Mouse (Mus musculus) c-Kit-negative CD71-positive TER-119-positive erythroid progenitor cells, embryonic 14.5 days (primary cell): ENCODE data around the gene Raver2.

ENCODE experiments used
- DNase-seq: peaks from one replicate; pipeline ENCODE4 v3.0.0-alpha.2; 2013; ENCODE audit warnings: low read depth, low spot score

The Raver2 gene

GRCm38 (mm10) chr4:101174916-101175625, 106.3 kb downstream of the Raver2 start:
- no peak for DNase-seq

- DNase-seq, result no peak
Observed at GRCm38 (mm10) chr4:101176123-101176522, 107.3 kb downstream of the Raver2 start.

GRCm38 (mm10) chr4:101177796-101178195, 109.0 kb downstream of the Raver2 start:
- DNase-seq, result no peak

- DNase-seq, result no peak
Observed at GRCm38 (mm10) chr4:101179076-101179475, 110.3 kb downstream of the Raver2 start.

GRCm38 (mm10) chr4:101179836-101180235, 111.1 kb downstream of the Raver2 start:
- DNase-seq, result no peak

- DNase-seq, result no peak
Observed at GRCm38 (mm10) chr4:101180681-101181080, 111.9 kb downstream of the Raver2 start.

GRCm38 (mm10) chr4:101182603-101183011, 113.8 kb downstream of the Raver2 start:
- DNase-seq, result no peak

GRCm38 (mm10) chr4:101185216-101185615, 116.4 kb downstream of the Raver2 start:
- no peak for DNase-seq

GRCm38 (mm10) chr4:101186591-101186990, 117.8 kb downstream of the Raver2 start:
- DNase-seq, result no peak

GRCm38 (mm10) chr4:101187381-101187780, 118.6 kb downstream of the Raver2 start:
- no peak for DNase-seq

- DNase-seq, result peak; percentile 36
Observed at GRCm38 (mm10) chr4:101192241-101192976, 123.6 kb downstream of the Raver2 start.

GRCm38 (mm10) chr4:101194170-101194569, 125.4 kb downstream of the Raver2 start:
- DNase-seq, result no peak

GRCm38 (mm10) chr4:101196407-101196806, 127.6 kb downstream of the Raver2 start:
- DNase-seq, result no peak

GRCm38 (mm10) chr4:101197421-101198170, 128.8 kb downstream of the Raver2 start:
- DNase-seq, result no peak

- no peak for DNase-seq
Observed at GRCm38 (mm10) chr4:101198333-101198732, 129.6 kb downstream of the Raver2 start.

GRCm38 (mm10) chr4:101199433-101200081, 130.8 kb downstream of the Raver2 start:
- DNase-seq, result no peak
